Mouse (Mus musculus) bone marrow macrophage, adult 2 months (primary cell): ENCODE measurements around the gene Zswim8.

ENCODE experiments used
- CTCF ChIP-seq: IDR thresholded peaks from 2 replicates; pipeline ENCODE4 v1.5.1; 2012; ENCODE audit warnings: low read depth, mild to moderate bottlenecking, low read length, moderate library complexity
- POLR2A ChIP-seq: IDR thresholded peaks from 2 replicates; pipeline ENCODE4 v1.6.1; 2012; ENCODE audit warnings: mild to moderate bottlenecking, low read depth, low read length, borderline replicate concordance

- TF ChIP-seq CTCF: no peak
- no peak for TF ChIP-seq POLR2A
These were observed 18.4 kb downstream of the Zswim8 start for GRCm38 (mm10) chr14:20725660-20726339.
